Mouse (Mus musculus): Measurements from ENCODE around the gene Pax2. TPM values are rescaled to one million over a fixed set of nuclear protein-coding genes. Genes with fewer than 3 reads are reported as not detected.
"Not testable (repeated sequence)": the region's sequence is repeated elsewhere in the genome, so short reads cannot be mapped to it uniquely, and the experiment has no call there.

The Pax2 gene
- polyA plus RNA-seq, 1 experiment from 2014 or later = not detected

DNA sequence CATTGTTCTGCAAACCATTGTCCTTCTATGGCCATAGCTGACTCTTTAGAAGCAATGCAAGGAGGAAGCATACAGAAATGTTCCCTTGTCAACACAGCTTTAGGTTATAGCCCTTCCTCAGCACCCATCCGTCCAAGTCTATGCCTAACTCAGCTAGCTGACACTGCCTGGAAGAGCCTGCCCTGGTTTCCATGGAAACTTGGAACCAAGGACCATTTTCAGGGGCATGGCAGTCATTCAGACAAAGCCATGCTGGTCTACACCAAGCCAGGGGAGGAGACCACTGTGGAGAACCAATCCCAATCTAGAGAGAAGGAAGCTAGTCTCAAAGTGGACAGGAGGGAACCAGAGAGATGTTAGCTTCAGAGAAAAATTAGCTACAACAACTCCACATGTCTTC lies 77.5 kb downstream of the Pax2 start:
- Histone ChIP-seq H3K4me2 (no peak overlapping the region), H3K27me3 (replicated peaks) (peaks cover 75% of the 10 kb centered on the region), H3K9ac (no peak overlapping the region), H3K27ac (no peak overlapping the region), H3K4me3 (replicated peaks) (no peak overlapping the region), H3K36me3 (no peaks in the 10 kb centered on the region), H3K9me3 (no peaks in the 10 kb centered on the region), H3K4me1 (peaks cover 19% of the 10 kb centered on the region)
- ATAC-seq (ENCODE audit: insufficient read depth, low FRiP score, low read depth) = no peak
- 28% methylated on average over 1 of the region's 1 CpGs for WGBS

DNA sequence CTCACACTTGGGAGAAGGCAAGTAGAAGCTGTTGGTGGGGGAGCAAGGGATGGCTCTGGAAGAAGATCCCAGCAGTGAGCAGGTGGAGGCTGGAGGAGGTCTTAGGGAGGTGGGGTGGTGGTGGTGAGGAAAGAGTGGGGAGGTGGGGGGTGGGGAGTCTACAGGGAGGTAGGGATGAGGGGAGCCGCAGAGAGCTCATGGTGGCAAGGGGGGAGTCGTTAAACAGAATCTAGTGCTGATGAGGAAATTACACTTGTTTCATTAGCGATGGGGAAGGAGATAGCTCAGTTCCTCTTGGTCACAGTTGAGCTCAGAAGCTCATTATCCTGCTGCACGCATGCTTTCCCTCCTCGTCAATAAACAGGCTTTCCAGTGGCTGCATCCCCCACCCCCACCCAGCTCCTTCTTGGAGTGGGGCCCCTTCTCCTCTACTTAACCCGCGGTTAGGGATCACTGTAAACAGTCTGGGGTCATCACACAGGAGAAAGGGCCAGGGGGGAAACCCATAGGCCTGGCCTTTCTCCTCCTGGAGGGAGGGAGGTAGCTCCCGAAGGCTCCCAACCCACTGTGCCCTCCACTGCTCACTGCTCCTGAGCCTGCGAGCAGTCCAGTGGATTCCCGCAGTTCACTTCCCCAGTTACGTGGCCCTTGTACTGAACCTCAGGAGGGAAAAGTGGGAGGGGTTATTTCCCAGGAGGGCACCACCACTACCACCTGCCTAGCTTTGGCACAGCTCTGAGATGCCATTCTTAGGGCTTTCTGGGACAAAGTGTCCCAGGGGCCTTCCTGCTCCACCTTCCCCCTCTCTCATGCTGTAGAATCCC lies 78.6 kb downstream of the Pax2 start:
- H3K27ac ChIP-seq = no peak overlapping the region
- H3K4me1 ChIP-seq = peaks cover 19% of the 10 kb centered on the region
- no peak overlapping the region for H3K9ac ChIP-seq
- H3K36me3 ChIP-seq = no peaks in the 10 kb centered on the region
- H3K4me3 ChIP-seq (replicated peaks) = no peak overlapping the region
- ATAC-seq (ENCODE audit: insufficient read depth, low FRiP score, low read depth) = no peak
- no peak overlapping the region for H3K4me2 ChIP-seq
- no peaks in the 10 kb centered on the region for H3K9me3 ChIP-seq
- H3K27me3 ChIP-seq (replicated peaks) = peaks cover 84% of the 10 kb centered on the region
- WGBS = 10% methylated on average over 11 of the region's 11 CpGs

DNA sequence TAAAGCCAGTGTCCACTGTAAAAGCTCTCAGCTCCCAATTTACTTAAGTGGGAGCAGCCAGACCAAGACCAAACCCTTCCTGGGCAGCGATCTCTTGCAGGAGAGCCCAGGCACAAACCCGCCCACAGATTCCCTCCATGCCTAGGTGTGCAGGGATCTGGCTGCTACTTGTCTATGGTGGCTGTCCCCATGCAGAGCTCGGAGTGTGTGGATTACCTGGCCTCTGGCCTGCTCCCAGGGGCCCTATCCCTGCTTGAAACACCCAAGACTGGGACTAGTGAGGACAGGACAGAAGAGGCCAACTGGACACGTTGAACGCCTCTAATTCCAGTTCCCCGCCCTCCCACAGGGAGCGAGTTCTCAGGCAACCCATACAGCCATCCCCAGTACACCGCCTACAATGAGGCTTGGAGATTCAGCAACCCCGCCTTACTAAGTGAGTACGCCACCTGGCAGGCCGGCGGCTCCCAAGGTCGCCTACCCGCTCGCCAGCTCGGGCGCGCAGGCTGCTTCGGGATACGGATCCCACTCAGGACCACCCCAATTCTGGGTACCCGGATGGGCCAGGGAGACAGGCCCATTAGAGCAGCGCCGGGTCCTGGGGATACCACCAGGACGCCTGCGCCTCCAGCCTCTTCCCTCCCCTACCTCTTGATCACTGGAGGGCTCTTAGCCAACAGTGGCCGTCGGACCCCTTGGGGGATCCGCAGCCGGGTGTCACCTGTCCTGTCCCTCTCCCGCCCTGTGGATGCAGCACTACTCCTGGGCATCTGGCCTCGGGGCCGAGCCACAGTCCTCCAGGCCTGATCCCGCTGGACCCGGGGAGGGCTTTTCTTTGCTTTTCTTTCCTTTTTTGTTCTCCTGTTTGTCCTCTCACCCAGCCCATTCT lies 79.4 kb downstream of the Pax2 start:
- H3K4me1 ChIP-seq = peaks cover 19% of the 10 kb centered on the region
- H3K9me3 ChIP-seq = no peaks in the 10 kb centered on the region
- WGBS = 4% methylated on average over 34 of the region's 34 CpGs
- peak overlapping the region; percentile 46 for H3K4me3 ChIP-seq (replicated peaks)
- H3K9ac ChIP-seq = no peak overlapping the region
- no peak for ATAC-seq (ENCODE audit: insufficient read depth, low FRiP score, low read depth)
- H3K36me3 ChIP-seq = no peaks in the 10 kb centered on the region
- H3K27ac ChIP-seq = no peak overlapping the region
- H3K27me3 ChIP-seq (replicated peaks) = peaks cover 92% of the 10 kb centered on the region
- peak overlapping the region; percentile 94 for H3K4me2 ChIP-seq

DNA sequence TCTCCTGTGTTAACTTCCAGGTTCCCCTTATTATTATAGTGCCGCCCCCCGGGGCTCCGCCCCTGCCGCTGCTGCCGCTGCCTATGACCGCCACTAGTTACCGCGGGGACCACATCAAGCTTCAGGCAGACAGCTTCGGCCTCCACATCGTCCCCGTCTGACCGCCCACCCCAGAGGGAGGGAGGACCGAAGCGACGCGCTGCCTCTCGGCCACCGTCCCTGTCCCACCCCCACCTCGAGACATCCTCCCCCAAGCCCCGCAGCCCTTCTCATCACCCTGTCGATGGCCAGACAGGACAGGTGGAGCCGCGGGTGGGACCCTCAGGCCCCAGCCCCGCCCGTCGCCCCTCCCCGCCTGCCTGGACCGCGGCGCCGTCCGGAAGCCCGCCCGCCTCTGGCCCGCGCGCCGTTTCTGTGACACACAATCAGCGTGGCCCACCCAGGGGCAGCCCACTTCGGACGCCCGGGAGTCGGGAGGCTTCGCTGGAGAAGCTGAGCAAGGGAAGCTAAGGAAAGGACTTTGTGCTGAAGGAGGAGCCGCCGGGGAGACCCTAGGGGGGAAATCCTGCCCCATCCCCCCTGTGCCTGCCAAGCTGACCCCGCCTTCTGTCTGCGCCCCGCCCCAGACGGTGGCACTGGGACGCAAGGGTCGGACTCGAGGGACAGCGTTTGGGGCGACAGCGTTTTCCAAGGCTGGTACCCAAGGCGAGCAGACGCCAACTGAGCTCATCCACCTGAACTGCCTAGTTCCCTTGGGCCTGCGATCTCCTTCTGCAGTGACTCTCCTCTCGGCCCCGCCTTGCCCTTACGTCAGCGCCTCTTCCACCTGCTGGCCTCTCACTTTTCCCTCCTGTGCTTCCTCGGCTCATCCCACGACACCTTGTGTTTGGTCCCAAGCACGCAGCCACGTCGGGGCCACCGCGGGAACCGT lies 80.4 kb downstream of the Pax2 start:
- Histone ChIP-seq H3K4me2 (peak overlapping the region; percentile 94), H3K27ac (no peak overlapping the region), H3K36me3 (no peaks in the 10 kb centered on the region), H3K4me1 (peaks cover 19% of the 10 kb centered on the region), H3K27me3 (replicated peaks) (peaks cover 88% of the 10 kb centered on the region), H3K4me3 (replicated peaks) (peak overlapping the region; percentile 46), H3K9me3 (no peaks in the 10 kb centered on the region), H3K9ac (no peak overlapping the region; the same call in 1 of the 2 replicates)
- WGBS = 1% methylated on average over 66 of the region's 71 CpGs
- 0 out of 2 replicates have a peak, but pooled peaks have one; percentile 37 for ATAC-seq (ENCODE audit: insufficient read depth, low FRiP score, low read depth)

DNA sequence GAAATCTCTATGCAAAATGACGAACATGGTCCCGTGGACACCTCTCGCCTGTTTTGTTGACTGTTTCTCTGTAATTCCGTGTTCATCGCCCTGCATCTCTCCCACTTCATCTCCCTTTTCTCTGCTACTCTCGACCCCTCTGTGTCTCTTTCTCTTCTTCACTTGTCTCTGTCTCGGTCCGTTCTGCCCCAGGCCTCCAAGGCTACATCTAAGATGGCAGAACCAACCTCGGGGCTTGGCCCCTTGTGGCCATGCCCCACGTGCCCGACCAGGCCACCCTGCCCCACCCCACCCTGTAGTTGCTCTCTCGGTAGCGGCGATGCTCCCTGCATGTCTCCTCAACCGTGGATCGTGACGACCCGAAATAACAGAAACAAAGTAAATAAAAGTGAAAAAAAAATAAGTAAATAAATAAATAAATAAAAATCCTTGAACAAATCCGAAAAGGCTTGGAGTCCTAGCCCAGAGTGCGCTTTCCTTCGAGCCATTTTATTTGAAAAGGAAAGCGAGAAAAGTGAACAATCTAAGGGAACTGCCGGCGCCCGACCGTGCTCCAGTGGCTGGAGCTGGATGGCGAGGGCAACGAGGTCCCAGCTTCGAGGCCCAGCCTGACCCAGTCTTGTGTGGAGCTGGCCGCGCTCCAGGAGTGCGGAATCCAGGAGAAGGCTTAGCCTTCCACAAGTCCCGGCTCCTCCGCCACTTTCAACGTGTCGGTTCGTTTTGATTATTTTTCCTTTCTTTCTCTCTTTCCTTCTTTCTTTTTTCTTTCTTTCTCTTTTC lies 81.8 kb downstream of the Pax2 start:
- H3K9me3 ChIP-seq = no peaks in the 10 kb centered on the region
- peaks cover 19% of the 10 kb centered on the region for H3K4me1 ChIP-seq
- no peak overlapping the region for H3K9ac ChIP-seq
- H3K4me2 ChIP-seq = peak overlapping the region; percentile 94
- peaks cover 74% of the 10 kb centered on the region for H3K27me3 ChIP-seq (replicated peaks)
- H3K27ac ChIP-seq = no peak overlapping the region
- peak overlapping the region; percentile 22; the same call in 1 of the 2 replicates for H3K4me3 ChIP-seq (replicated peaks)
- no peak for ATAC-seq (ENCODE audit: insufficient read depth, low FRiP score, low read depth)
- WGBS = 3% methylated on average over 37 of the region's 37 CpGs
- no peaks in the 10 kb centered on the region for H3K36me3 ChIP-seq

DNA sequence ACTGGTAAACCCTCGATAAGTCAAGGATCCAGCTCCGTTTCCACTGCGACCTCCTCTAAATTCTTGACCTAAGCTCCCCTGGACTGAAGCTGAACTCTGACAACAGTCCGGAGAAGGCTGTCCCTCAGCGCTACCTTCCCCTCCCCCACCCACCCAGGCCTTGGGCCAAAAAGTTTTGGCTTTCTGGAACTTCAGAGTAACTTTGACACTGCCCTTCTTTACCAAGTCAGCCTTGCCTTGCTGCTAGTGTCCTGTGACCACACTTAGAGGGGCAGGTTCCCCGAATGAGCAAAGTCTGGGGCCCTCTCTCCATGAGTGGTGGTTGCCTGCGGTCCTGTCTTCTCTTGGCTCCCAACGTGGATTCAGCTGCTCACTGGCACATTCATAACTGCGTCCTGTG lies 82.5 kb downstream of the Pax2 start:
- ATAC-seq (ENCODE audit: insufficient read depth, low FRiP score, low read depth) = no peak
- Histone ChIP-seq H3K4me2 (no peak overlapping the region), H3K36me3 (no peaks in the 10 kb centered on the region), H3K4me3 (replicated peaks) (no peak overlapping the region), H3K9me3 (no peaks in the 10 kb centered on the region), H3K27me3 (replicated peaks) (peaks cover 67% of the 10 kb centered on the region), H3K27ac (no peak overlapping the region), H3K4me1 (peaks cover 19% of the 10 kb centered on the region), H3K9ac (no peak overlapping the region)
- 20% methylated on average over 9 of the region's 9 CpGs for WGBS

DNA sequence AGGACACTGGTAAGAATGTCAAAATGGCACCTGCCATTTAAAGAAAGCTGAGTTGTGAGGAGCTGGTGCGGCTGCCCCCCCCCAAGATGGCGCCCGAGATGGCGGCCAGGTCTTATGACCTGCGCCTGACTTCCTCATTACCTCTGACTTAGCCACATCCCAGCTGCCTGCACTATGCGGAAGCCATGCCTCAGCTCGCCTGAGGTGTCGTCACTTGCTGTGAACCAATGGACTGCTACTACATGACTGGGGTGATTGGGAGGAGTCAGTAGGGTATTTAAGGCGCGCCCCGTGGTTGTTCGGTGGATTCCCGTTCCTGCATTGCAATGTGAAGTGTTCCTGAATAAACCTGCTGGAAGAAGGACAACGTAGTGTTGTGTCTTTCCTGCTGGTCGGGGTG lies 86.8 kb downstream of the Pax2 start:
- WGBS = 88% methylated on average over 15 of the region's 15 CpGs

DNA sequence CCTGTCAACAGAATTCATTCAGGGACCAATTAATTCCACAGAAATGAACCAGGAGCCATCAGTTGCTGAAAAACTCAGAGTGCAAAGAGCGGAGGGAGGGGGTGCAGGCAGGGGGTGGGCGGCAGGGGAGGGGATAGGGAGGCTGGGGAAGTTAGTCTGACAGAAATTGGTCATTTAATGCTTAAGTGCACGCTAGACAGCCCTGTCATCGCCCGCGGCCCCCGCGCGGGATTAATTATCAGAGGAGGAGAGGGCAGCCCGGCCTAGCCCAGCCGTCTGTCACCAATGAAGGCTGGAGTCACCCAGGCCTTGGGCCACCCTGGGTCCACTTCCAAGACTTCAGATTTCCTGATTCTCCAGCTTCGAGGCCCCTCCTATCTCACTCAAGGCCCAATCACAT lies 93.6 kb downstream of the Pax2 start:
- Histone ChIP-seq H3K27ac (no peak overlapping the region), H3K4me3 (replicated peaks) (no peak overlapping the region), H3K4me1 (no peaks in the 10 kb centered on the region), H3K9me3 (no peaks in the 10 kb centered on the region), H3K9ac (no peak overlapping the region), H3K4me2 (no peak overlapping the region), H3K36me3 (no peaks in the 10 kb centered on the region), H3K27me3 (replicated peaks) (no peaks in the 10 kb centered on the region)
- WGBS = 76% methylated on average over 12 of the region's 12 CpGs
- ATAC-seq (ENCODE audit: insufficient read depth, low FRiP score, low read depth) = no peak

More for the DNA sequence above, 86.8 kb downstream of the Pax2 start:
- not testable (repeated sequence) for H3K9me3 ChIP-seq; H3K4me3 ChIP-seq (replicated peaks); ATAC-seq (ENCODE audit: insufficient read depth, low FRiP score, low read depth); H3K36me3 ChIP-seq; H3K9ac ChIP-seq; H3K27ac ChIP-seq; H3K4me2 ChIP-seq; H3K4me1 ChIP-seq
- H3K27me3 ChIP-seq (replicated peaks) = peaks cover 30% of the 10 kb centered on the region

DNA sequence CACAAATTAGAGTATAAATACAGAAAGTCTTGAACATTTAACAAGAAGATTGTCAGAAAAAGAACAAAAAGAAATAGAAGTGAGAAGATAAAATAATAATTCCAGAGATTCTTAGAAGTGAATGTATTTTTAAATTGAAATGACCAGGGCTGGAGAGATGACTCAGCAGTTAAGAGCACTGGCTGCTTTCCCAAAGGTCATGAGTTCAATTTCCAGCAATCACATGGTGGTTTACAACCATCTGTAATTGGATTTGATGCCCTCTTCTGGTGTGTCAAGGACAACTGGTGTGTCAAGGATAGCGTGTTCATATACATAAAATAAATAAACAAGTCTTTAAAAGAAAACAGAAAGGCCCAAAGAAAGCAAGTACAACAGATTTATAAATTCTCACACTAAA lies 102.8 kb downstream of the Pax2 start:
- H3K27ac ChIP-seq = no peak overlapping the region
- no peak overlapping the region for H3K4me3 ChIP-seq (replicated peaks)
- no peaks in the 10 kb centered on the region for H3K36me3 ChIP-seq
- 94% methylated on average over 1 of the region's 1 CpGs for WGBS
- ATAC-seq (ENCODE audit: insufficient read depth, low FRiP score, low read depth) = no peak
- H3K9me3 ChIP-seq = no peaks in the 10 kb centered on the region
- no peak overlapping the region for H3K4me2 ChIP-seq
- no peaks in the 10 kb centered on the region for H3K4me1 ChIP-seq
- H3K27me3 ChIP-seq (replicated peaks) = no peaks in the 10 kb centered on the region
- H3K9ac ChIP-seq = no peak overlapping the region

DNA sequence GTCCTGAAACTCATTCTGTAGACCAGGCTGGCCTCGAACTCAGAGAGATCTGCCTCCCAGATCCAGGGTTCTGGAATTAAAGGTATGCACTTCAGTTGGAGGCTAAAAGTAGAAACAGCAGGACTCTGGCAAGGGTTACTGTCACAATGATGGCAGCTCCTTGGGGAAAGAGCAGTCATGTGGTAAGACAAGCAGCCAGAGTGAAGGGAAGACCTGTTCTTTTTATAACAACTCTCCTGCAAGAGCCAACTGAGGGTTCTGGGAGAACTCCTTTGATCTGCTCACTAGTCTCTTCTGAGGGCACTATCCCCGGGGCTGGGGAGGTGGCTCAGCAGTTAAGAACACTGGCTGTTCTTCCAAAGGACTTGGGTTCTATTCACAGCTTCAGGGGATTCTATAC lies 112.9 kb downstream of the Pax2 start:
- no peak overlapping the region for H3K9ac ChIP-seq
- no peak for ATAC-seq (ENCODE audit: insufficient read depth, low FRiP score, low read depth)
- H3K27me3 ChIP-seq (replicated peaks) = 0 out of 2 replicates have a peak, but pooled peaks cover 8% of the 10 kb centered on the region
- H3K4me3 ChIP-seq (replicated peaks) = no peak overlapping the region
- no peaks in the 10 kb centered on the region for H3K4me1 ChIP-seq
- WGBS = 65% methylated on average over 2 of the region's 2 CpGs
- no peak overlapping the region for H3K27ac ChIP-seq
- H3K9me3 ChIP-seq = no peaks in the 10 kb centered on the region
- H3K4me2 ChIP-seq = no peak overlapping the region
- no peaks in the 10 kb centered on the region for H3K36me3 ChIP-seq

All from stomach, embryonic 15.5 days (tissue).